16 mouse cellular contexts compared by ENCODE assay signal in genomic region chr9:98535763-98536162, GRCm38 (mm10). TPM values are rescaled to one million over a fixed set of nuclear protein-coding genes. Genes with fewer than 3 reads are reported as not detected.
DNase-seq lines count a peak whose midpoint lies in the region; ATAC-seq and TF ChIP-seq lines count a peak whose summit lies in the region.
"Had no signal": no experiment of that assay in that cellular context is flagged by ENCODE, and none has a peak within 500 bp of the region (broad histone marks: within the 10 kb centered on the region; RNA-seq: fewer than 3 reads in every experiment).

No protein-coding gene starts in this region.

- H3K27ac ChIP-seq in liver, adult 2 months (replicated peaks; ENCODE audit: insufficient read depth, low read depth, low read length), result no peak overlapping the region
- H3K27ac ChIP-seq in liver, embryonic 12.5 days, result no peak overlapping the region
- no peak overlapping the region for H3K27ac ChIP-seq in CH12.LX (ENCODE audit: insufficient read depth, low read depth)
- H3K27ac ChIP-seq in bone marrow, adult 2 months (ENCODE audit: control insufficient read depth, insufficient read depth, low read depth, low read length, poor library complexity), result no peak overlapping the region
- H3K27ac ChIP-seq: limb, embryonic 12.5 days; macrophage had no signal

- no peaks in the 10 kb centered on the region for H3K9me3 ChIP-seq in liver, embryonic 12.5 days (replicated peaks)
- no peaks in the 10 kb centered on the region for H3K9me3 ChIP-seq in CH12.LX (replicated peaks; ENCODE audit: low read length)
- H3K9me3 ChIP-seq: limb, embryonic 12.5 days had no signal

- no peak for TF ChIP-seq POLR2A in liver, adult 2 months (IDR thresholded peaks at IDR 0.05; ENCODE audit: extremely low read depth, insufficient read depth, low read length)
- no peak for TF ChIP-seq POLR2A in CH12.LX (IDR thresholded peaks at IDR 0.05; ENCODE audit: low read depth, low read length)
- TF ChIP-seq POLR2A in bone marrow, adult 2 months (IDR thresholded peaks at IDR 0.05; ENCODE audit: borderline replicate concordance, control insufficient read depth, low read depth, low read length), result no peak

- no peak overlapping the region for H3K9ac ChIP-seq in liver, adult 2 months (ENCODE audit: low read depth, low read length)
- H3K9ac ChIP-seq in liver, embryonic 12.5 days, result no peak overlapping the region
- no peak overlapping the region for H3K9ac ChIP-seq in CH12.LX (ENCODE audit: insufficient read depth, low read depth)
- H3K9ac ChIP-seq: limb, embryonic 12.5 days had no signal

- TF ChIP-seq RAD21 in CH12.LX (IDR thresholded peaks at IDR 0.05; ENCODE audit: low read depth, low read length), result no peak

- dilution Hi-C loops in CH12.LX (cut with MboI; ENCODE audit: extremely low pct_ligation_motif_present, extremely low pct_unique_long_range_greater_than_20kb, low sequenced_read_pairs), result no loop called here

- H3K4me3 ChIP-seq in liver, adult 2 months (ENCODE audit: insufficient read depth, low read depth, low read length), result no peak overlapping the region
- H3K4me3 ChIP-seq in liver, embryonic 12.5 days, result no peak overlapping the region
- no peak overlapping the region for H3K4me3 ChIP-seq in CH12.LX (replicated peaks in 1 of 3; ENCODE audit: low read depth in 2 of 3, low read length in 2 of 3, poor library complexity in 1 of 3)
- no peak overlapping the region for H3K4me3 ChIP-seq in bone marrow, adult 2 months (replicated peaks; ENCODE audit: control insufficient read depth, low read depth, low read length)
- H3K4me3 ChIP-seq: erythroblast, embryonic 14.5 days; limb, embryonic 12.5 days; myocyte had no signal

- in situ Hi-C loops in CH12.LX (cut with MboI; ENCODE audit: low pct_ligation_motif_present, low pct_unique_long_range_greater_than_20kb, low sequenced_read_pairs), result no loop called here

- no peak for ATAC-seq in liver, embryonic 12.5 days

- no peaks in the 10 kb centered on the region for H3K4me1 ChIP-seq in liver, adult 2 months (ENCODE audit: control insufficient read depth, insufficient read depth, low read length)
- H3K4me1 ChIP-seq in liver, embryonic 12.5 days, result peaks cover 5% of the 10 kb centered on the region; the same call in 1 of the 2 replicates
- H3K4me1 ChIP-seq in CH12.LX (ENCODE audit: control insufficient read depth in 1 of 2, insufficient read depth in 2 of 2), result peaks cover 0 to 2% of the 10 kb centered on the region in 2 experiments; a peak in 1 of 4 replicates
- no peaks in the 10 kb centered on the region for H3K4me1 ChIP-seq in bone marrow, adult 2 months (ENCODE audit: control insufficient read depth, insufficient read depth, low read length)
- H3K4me1 ChIP-seq: limb, embryonic 12.5 days had no signal

- no peak for TF ChIP-seq EP300 in CH12.LX (IDR thresholded peaks at IDR 0.05; ENCODE audit: low read length)

- TF ChIP-seq CTCF in liver, adult 2 months (IDR thresholded peaks at IDR 0.05; ENCODE audit: low read depth, low read length), result peak; percentile 22; the same call in 1 of the 2 replicates
- peak; percentile 33 to 70; a peak in 3 of 4 replicates for TF ChIP-seq CTCF in CH12.LX (conservative IDR thresholded peaks at IDR 0.05 in 1 of 2, IDR thresholded peaks at IDR 0.05 in 1 of 2; ENCODE audit: low read depth in 2 of 2, low read length in 2 of 2)
- TF ChIP-seq CTCF in bone marrow, adult 2 months (IDR thresholded peaks at IDR 0.05; ENCODE audit: control insufficient read depth, insufficient read depth, low read length), result peak; percentile 27; the same call in 1 of the 2 replicates

- H3K4me2 ChIP-seq in liver, embryonic 12.5 days, result no peak overlapping the region
- H3K4me2 ChIP-seq in CH12.LX (ENCODE audit: insufficient read depth, low read depth, poor library complexity, severe bottlenecking), result no peak overlapping the region
- H3K4me2 ChIP-seq: limb, embryonic 12.5 days had no signal

- no peaks in the 10 kb centered on the region for H3K36me3 ChIP-seq in liver, adult 2 months (ENCODE audit: control insufficient read depth, insufficient read depth, low read length)
- no peaks in the 10 kb centered on the region for H3K36me3 ChIP-seq in liver, embryonic 12.5 days
- H3K36me3 ChIP-seq in CH12.LX (replicated peaks in 1 of 2; ENCODE audit: control insufficient read depth in 1 of 2, insufficient read depth in 1 of 2, low read length in 1 of 2), result no peaks in the 10 kb centered on the region
- H3K36me3 ChIP-seq: limb, embryonic 12.5 days had no signal

- H3K27me3 ChIP-seq in liver, adult 2 months (ENCODE audit: control insufficient read depth, insufficient read depth, low read length), result no peaks in the 10 kb centered on the region
- H3K27me3 ChIP-seq in liver, embryonic 12.5 days (replicated peaks), result no peaks in the 10 kb centered on the region
- peaks cover 2% of the 10 kb centered on the region for H3K27me3 ChIP-seq in CH12.LX (replicated peaks)

- DNase-seq in embryo, embryonic 10.5 days (ENCODE audit: low spot score), result peak; percentile 21
- DNase-seq in embryo, embryonic 11 days, result no peak
- no peak for DNase-seq in liver, adult 2 months (ENCODE audit: extremely low read depth, low read depth, low spot score)
- DNase-seq in CH12.LX (ENCODE audit: extremely low read depth) (peak; percentile 9), MN1 (ENCODE audit: low spot score) (no peak)
- no peak for DNase-seq in right cerebral cortex, postnatal 36 days (ENCODE audit: low spot score in 2 of 2)
- DNase-seq: heart, adult 18-20 months; kidney, adult 8-10 months had no signal

- no peaks in the 10 kb centered on the region for H3K79me2 ChIP-seq in liver, adult 2 months (ENCODE audit: control insufficient read depth, insufficient read depth, low read length)
- H3K79me2 ChIP-seq in CH12.LX (replicated peaks; ENCODE audit: control insufficient read depth, extremely low read depth, insufficient read depth, poor library complexity, severe bottlenecking), result no peaks in the 10 kb centered on the region

TF ChIP-seq in CH12.LX, 34 proteins besides CTCF, POLR2A, EP300 and RAD21:
- TF ChIP-seq SIN3A (IDR thresholded peaks at IDR 0.05; ENCODE audit: low read length) (no peak), TCF12 (IDR thresholded peaks at IDR 0.05; ENCODE audit: low read depth, low read length) (no peak), CHD1 (IDR thresholded peaks at IDR 0.05; ENCODE audit: low read depth, low read length) (no peak), SMC3 (IDR thresholded peaks at IDR 0.05; ENCODE audit: low read depth, low read length) (no peak), MEF2A (IDR thresholded peaks at IDR 0.05; ENCODE audit: borderline replicate concordance, low read depth, low read length) (no peak), USF1 (IDR thresholded peaks at IDR 0.05; ENCODE audit: low read depth, low read length) (no peak), USF2 (conservative IDR thresholded peaks at IDR 0.05; ENCODE audit: low read depth, low read length) (no peak), JUN (IDR thresholded peaks at IDR 0.05; ENCODE audit: insufficient read depth, low read depth, low read length) (no peak), NELFE (IDR thresholded peaks at IDR 0.05; ENCODE audit: low read depth, low read length) (no peak), MAZ (IDR thresholded peaks at IDR 0.05; ENCODE audit: low read depth, low read length) (no peak)

RNA-seq across cellular contexts. Expression of gene Copb2, which starts 27.8 kb away (rescaled TPM):
- 89.6 and 108 TPM in 2 replicates for total RNA-seq in liver, adult 2 months (2014; rRNA removed)
- polyA plus RNA-seq in liver, adult 2 months (2012; rRNA removed), result 23.9 and 24.6 TPM in 2 replicates
- polyA plus RNA-seq in liver, embryonic 12.5 days (2016; fragmentation: Nextera tagmentation; extraction: Ambion mirVana), result 98.3 and 102 TPM in 2 replicates
- total RNA-seq in CH12.LX (2012; rRNA removed), result 92.8 and 114 TPM in 2 replicates
- total RNA-seq in CH12.LX (2014; rRNA removed), result 101 and 106 TPM in 2 replicates
- 122 and 130 TPM in 2 replicates for polyA plus RNA-seq in CH12.LX (2012; ENCODE audit: insufficient read length, low read depth)
- polyA plus RNA-seq in bone marrow, adult 2 months (2011; ENCODE audit: insufficient read depth, insufficient read length, low replicate concordance, missing spikeins), result 28.1 and 49.2 TPM in 2 replicates

RNA-seq across cellular contexts. Expression of gene Rbp2, which starts 49.8 kb away (rescaled TPM):
- total RNA-seq in liver, adult 2 months (2014; rRNA removed), result not detected in 2 replicates
- polyA plus RNA-seq in liver, adult 2 months (2012; rRNA removed), result not detected in 2 replicates
- polyA plus RNA-seq in liver, embryonic 12.5 days (2016; fragmentation: Nextera tagmentation; extraction: Ambion mirVana), result 2.2 and 2.7 TPM in 2 replicates
- 1.8 and 2.3 TPM in 2 replicates for total RNA-seq in CH12.LX (2012; rRNA removed)
- total RNA-seq in CH12.LX (2014; rRNA removed), result 1.1 and 1.9 TPM in 2 replicates
- polyA plus RNA-seq in CH12.LX (2012; ENCODE audit: insufficient read length, low read depth), result 1.7 TPM in 2 replicates
- not detected in 2 replicates for polyA plus RNA-seq in bone marrow, adult 2 months (2011; ENCODE audit: insufficient read depth, insufficient read length, low replicate concordance, missing spikeins)
- total RNA-seq: adrenal gland, adult 18-20 months; heart, adult 18-20 months had no signal
- polyA plus RNA-seq: erythroblast, embryonic 14.5 days; limb, embryonic 12.5 days; macrophage; spleen, adult 2 months had no signal

Comparison
In these comparisons a context has a peak if more than half of its experiments do, and no peak if none do; other contexts are left out.
1. DNase-seq: peak in embryo, embryonic 10.5 days (single experiment) and CH12.LX (single experiment); none in embryo, embryonic 11 days (single experiment), liver, adult 2 months (single experiment), MN1 (single experiment) and right cerebral cortex, postnatal 36 days (0 of 2).
2. Peak in every context shown above with its lines, with median percentiles within 50 percentile points of each other: CTCF ChIP-seq.